Mouse (Mus musculus): ENCODE measurements around the gene Iscu. TPM values are rescaled to one million over a fixed set of nuclear protein-coding genes. Genes with fewer than 3 reads are reported as not detected.
"Not testable (repeated sequence)": the region's sequence is repeated elsewhere in the genome, so short reads cannot be mapped to it uniquely, and the experiment has no call there.

The Iscu gene
- polyA plus RNA-seq, 1 experiment from 2014 or later, result 107 TPM

DNA sequence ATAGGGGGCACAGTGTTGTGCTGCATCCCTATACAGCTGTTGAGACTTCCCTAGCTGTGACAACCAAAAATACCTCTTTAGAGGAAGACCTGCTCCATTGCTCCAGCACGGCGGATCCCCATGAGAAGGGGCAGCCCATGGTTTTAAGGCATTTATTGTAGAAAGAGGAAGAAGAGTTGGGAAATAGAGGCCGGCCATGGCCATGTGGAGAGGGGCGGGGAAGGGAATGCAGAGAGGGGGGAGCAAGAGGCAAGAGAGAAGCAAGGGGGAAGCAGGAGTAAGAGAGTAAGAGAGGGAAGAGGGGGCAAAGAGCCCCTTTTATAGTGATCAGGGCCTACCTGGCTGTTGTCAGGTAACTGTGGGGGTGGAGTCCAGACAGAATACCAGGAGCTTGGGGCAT lies 37.6 kb downstream of the Iscu start:
- Histone ChIP-seq H3K36me3 (ENCODE audit: insufficient read depth, low read length) (no peaks in the 10 kb centered on the region), H3K27ac (ENCODE audit: low read length) (no peak overlapping the region), H3K27me3 (ENCODE audit: insufficient read depth, low read length) (no peaks in the 10 kb centered on the region), H3K9me3 (ENCODE audit: low read length) (peaks cover 6% of the 10 kb centered on the region; the same call in 1 of the 2 replicates), H3K4me1 (ENCODE audit: insufficient read depth, low read length) (peaks cover 4% of the 10 kb centered on the region; the same call in 1 of the 2 replicates), H3K4me2 (replicated peaks; ENCODE audit: low read depth, low read length) (no peak overlapping the region), H3K9ac (replicated peaks; ENCODE audit: low read length) (no peak overlapping the region), H3K4me3 (ENCODE audit: low read length) (no peak overlapping the region)
- ATAC-seq (ENCODE audit: low FRiP score, low TSS enrichment), result no peak
- 91% methylated on average over 4 of the region's 4 CpGs for WGBS

DNA sequence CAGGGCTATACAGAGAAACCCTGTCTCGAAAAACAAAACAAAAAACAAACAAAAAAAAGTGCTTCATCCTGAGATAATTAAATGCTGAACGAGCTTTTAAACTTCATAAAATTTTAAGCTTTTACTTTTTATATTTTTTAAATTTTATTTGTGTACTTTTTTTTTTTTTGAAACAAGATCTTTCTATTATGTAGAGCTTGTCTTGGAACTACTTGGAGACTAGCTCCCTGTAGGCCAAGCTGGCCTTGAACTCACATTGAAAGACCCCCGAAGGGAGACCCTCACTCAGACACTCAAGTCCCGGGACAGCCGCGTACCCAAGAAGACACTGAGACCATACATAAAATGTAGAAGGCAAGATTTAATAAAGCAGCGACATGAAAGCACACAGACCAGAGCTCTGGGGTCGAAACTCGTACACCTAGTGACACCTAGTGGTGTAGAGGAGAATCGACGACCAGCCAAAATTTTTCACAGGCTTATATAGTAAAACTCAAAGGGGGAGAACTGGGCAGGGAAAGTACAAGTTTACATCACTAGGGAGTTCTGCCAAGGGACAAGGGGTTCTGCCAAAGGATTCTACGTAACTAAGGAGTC lies 39.4 kb downstream of the Iscu start:
- H3K4me1 ChIP-seq (ENCODE audit: insufficient read depth, low read length), result peaks cover 13% of the 10 kb centered on the region
- 16% methylated on average over 11 of the region's 12 CpGs for WGBS
- H3K4me3 ChIP-seq (ENCODE audit: low read length), result not testable (repeated sequence)

DNA sequence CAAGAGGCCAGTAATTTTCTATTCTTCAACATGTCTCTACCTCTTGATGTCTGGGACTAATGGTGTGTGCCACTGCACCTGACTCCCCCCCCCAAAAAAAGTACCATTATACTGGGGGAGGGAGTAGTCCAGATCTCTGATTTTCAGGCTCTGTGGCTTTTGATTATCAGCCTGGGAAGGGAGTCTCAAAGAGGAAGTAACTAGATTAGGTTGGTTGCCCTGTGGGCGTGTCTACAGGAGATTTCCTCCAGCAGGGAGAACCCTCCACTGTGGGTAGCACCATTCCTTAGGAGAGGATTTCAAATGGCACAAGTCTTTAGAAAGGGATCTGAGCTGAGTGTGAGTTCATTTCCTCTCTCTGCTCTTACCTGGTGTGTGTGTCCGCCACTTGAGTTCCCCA lies 40.1 kb downstream of the Iscu start:
- no peaks in the 10 kb centered on the region; the same call in 1 of the 2 replicates for H3K27me3 ChIP-seq (ENCODE audit: insufficient read depth, low read length)

More for the DNA sequence above, 39.4 kb downstream of the Iscu start:
- H3K9me3 ChIP-seq (ENCODE audit: low read length); H3K36me3 ChIP-seq (ENCODE audit: insufficient read depth, low read length); H3K27ac ChIP-seq (ENCODE audit: low read length); ATAC-seq (ENCODE audit: low FRiP score, low TSS enrichment); H3K9ac ChIP-seq (replicated peaks; ENCODE audit: low read length); H3K4me2 ChIP-seq (replicated peaks; ENCODE audit: low read depth, low read length); H3K27me3 ChIP-seq (ENCODE audit: insufficient read depth, low read length): not testable (repeated sequence)

DNA sequence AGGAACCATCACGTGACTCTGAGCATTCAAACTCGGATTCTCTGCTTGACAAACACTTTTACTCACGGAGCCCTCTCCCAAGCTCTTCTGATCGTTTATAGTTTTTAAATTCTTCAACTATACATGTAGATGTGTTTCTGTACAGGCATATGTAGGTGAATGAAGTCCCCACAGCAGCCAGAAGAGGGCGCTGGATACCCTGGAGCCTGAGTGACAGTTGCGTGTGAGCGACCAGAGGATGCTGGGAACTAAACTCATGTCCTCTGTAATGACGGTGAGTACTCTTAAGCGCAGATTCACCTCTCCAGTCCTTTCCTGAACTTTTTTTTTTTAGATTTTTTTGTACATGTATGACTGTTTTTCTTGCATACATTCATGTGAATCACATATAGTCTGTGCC lies 41.1 kb downstream of the Iscu start:
- H3K27me3 ChIP-seq (ENCODE audit: insufficient read depth, low read length), result no peaks in the 10 kb centered on the region; the same call in 1 of the 2 replicates
- H3K27ac ChIP-seq (ENCODE audit: low read length), result no peak overlapping the region
- H3K36me3 ChIP-seq (ENCODE audit: insufficient read depth, low read length), result no peaks in the 10 kb centered on the region
- no peak for ATAC-seq (ENCODE audit: low FRiP score, low TSS enrichment)
- peaks cover 6% of the 10 kb centered on the region; the same call in 1 of the 2 replicates for H3K9me3 ChIP-seq (ENCODE audit: low read length)
- 26% methylated on average over 9 of the region's 9 CpGs for WGBS
- H3K4me3 ChIP-seq (ENCODE audit: low read length), result no peak overlapping the region
- H3K4me2 ChIP-seq (replicated peaks; ENCODE audit: low read depth, low read length), result no peak overlapping the region
- H3K4me1 ChIP-seq (ENCODE audit: insufficient read depth, low read length), result peaks cover 13% of the 10 kb centered on the region
- no peak overlapping the region for H3K9ac ChIP-seq (replicated peaks; ENCODE audit: low read length)

More for the DNA sequence above, 40.1 kb downstream of the Iscu start:
- no peak overlapping the region for H3K27ac ChIP-seq (ENCODE audit: low read length)
- peaks cover 6% of the 10 kb centered on the region; the same call in 1 of the 2 replicates for H3K9me3 ChIP-seq (ENCODE audit: low read length)
- no peak overlapping the region for H3K4me3 ChIP-seq (ENCODE audit: low read length)
- peaks cover 13% of the 10 kb centered on the region for H3K4me1 ChIP-seq (ENCODE audit: insufficient read depth, low read length)
- no peak for ATAC-seq (ENCODE audit: low FRiP score, low TSS enrichment)
- no peak overlapping the region for H3K4me2 ChIP-seq (replicated peaks; ENCODE audit: low read depth, low read length)
- H3K36me3 ChIP-seq (ENCODE audit: insufficient read depth, low read length), result no peaks in the 10 kb centered on the region
- H3K9ac ChIP-seq (replicated peaks; ENCODE audit: low read length), result no peak overlapping the region
- WGBS, result 90% methylated on average over 2 of the region's 2 CpGs

DNA sequence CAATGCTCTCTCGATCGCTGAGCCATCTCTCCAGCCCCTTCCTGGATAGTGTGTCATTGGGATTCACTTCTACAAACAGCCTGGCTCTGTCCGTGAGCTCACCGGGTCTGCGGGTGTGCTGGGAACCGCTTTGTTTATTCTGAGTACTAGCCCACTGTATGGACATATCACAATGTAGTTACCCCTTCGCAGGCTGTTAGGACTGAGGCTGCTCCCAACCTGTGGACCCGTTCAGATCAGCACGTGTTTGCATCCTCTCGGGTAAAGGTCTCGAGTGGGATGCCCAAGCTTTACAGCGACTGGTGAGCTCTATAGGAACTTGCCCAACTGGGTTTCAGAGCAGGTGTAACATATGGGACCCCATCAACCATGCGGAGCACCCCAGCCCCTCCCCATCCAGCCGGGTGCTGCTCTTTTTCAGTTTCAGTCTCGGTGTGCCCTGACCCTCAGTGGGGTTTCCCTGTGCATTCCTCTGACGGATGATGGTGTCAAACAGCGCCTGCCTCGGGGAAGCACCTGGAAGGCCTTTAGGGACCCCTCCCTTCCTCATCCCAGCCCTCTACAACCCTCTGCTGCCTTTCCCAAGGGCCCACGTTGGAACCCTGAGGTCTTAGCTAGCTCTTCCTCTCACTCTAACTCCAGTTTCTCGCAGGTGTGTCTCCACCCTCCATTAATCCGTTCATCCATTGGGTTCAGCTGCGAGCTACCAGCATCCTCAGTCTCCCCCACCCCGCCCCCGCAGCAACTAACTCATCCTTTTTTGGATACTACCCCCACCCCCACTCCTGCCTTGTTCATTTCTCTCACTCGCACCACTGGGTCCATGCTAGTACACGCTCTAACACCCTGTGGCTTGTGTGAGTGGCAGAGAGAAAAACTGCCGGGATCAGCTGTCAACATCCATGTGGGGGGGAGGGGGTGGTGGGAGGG lies 41.8 kb downstream of the Iscu start:
- no peak overlapping the region for H3K9ac ChIP-seq (replicated peaks; ENCODE audit: low read length)
- H3K4me2 ChIP-seq (replicated peaks; ENCODE audit: low read depth, low read length), result no peak overlapping the region
- no peak overlapping the region for H3K27ac ChIP-seq (ENCODE audit: low read length)
- peaks cover 6% of the 10 kb centered on the region; the same call in 1 of the 2 replicates for H3K9me3 ChIP-seq (ENCODE audit: low read length)
- no peaks in the 10 kb centered on the region; the same call in 1 of the 2 replicates for H3K27me3 ChIP-seq (ENCODE audit: insufficient read depth, low read length)
- peaks cover 13% of the 10 kb centered on the region for H3K4me1 ChIP-seq (ENCODE audit: insufficient read depth, low read length)
- H3K4me3 ChIP-seq (ENCODE audit: low read length), result no peak overlapping the region
- ATAC-seq (ENCODE audit: low FRiP score, low TSS enrichment), result no peak
- H3K36me3 ChIP-seq (ENCODE audit: insufficient read depth, low read length), result no peaks in the 10 kb centered on the region
- 31% methylated on average over 27 of the region's 27 CpGs for WGBS

DNA sequence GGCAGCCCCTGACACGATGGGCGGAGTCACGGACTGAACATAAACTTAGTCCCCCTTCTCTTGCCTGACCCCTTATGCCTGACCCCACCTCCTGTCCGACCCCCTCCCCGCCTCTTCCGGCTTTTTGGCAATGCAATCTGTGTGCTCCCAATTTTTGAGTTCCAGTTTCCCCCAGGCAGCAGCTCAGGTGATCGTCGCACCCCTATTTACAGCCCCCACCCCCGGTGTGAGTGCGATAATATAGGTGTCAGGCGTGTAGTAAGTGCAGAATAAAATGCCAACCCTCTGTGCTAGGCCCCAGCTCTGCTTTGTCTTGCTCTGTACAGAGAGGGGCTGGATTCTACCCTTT lies 42.5 kb downstream of the Iscu start:
- ATAC-seq (ENCODE audit: low FRiP score, low TSS enrichment), result no peak
- Histone ChIP-seq H3K4me3 (ENCODE audit: low read length) (no peak overlapping the region), H3K4me2 (replicated peaks; ENCODE audit: low read depth, low read length) (no peak overlapping the region), H3K36me3 (ENCODE audit: insufficient read depth, low read length) (no peaks in the 10 kb centered on the region), H3K27ac (ENCODE audit: low read length) (no peak overlapping the region), H3K4me1 (ENCODE audit: insufficient read depth, low read length) (peaks cover 13% of the 10 kb centered on the region), H3K9ac (replicated peaks; ENCODE audit: low read length) (no peak overlapping the region), H3K27me3 (ENCODE audit: insufficient read depth, low read length) (no peaks in the 10 kb centered on the region; the same call in 1 of the 2 replicates), H3K9me3 (ENCODE audit: low read length) (peaks cover 6% of the 10 kb centered on the region; the same call in 1 of the 2 replicates)
- WGBS, result 53% methylated on average over 11 of the region's 11 CpGs

DNA sequence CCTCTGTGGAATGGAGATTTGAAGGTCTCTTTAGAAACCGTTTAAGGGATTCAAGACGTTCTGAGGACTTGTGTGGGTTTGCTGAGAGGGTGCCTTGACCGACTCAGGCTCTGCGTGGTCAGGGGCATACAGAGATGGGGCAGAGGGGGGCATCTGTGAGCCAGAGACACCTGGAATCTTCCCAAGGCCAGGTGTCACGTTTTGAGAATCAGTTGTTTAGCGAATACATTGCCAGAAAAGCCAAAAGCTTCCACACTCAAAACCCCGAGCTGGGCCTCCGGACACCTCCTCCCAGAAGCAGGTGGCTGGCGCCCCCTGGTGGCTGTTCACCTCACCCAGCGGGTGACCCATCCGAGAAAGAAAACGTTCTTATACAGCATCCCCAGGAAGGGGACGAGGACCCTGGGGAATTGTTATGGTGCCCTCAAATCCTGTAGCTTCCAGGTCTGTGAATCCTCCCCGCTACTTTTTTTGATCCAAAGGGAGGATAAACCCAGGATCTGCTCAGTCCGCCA lies 43.1 kb downstream of the Iscu start:
- Histone ChIP-seq H3K9ac (replicated peaks; ENCODE audit: low read length) (peak overlapping the region; percentile 16; the same call in 1 of the 2 replicates), H3K9me3 (ENCODE audit: low read length) (peaks cover 6% of the 10 kb centered on the region; the same call in 1 of the 2 replicates), H3K27ac (ENCODE audit: low read length) (no peak overlapping the region), H3K36me3 (ENCODE audit: insufficient read depth, low read length) (no peaks in the 10 kb centered on the region), H3K4me3 (ENCODE audit: low read length) (no peak overlapping the region), H3K27me3 (ENCODE audit: insufficient read depth, low read length) (no peaks in the 10 kb centered on the region; the same call in 1 of the 2 replicates), H3K4me2 (replicated peaks; ENCODE audit: low read depth, low read length) (no peak overlapping the region; the same call in 1 of the 2 replicates), H3K4me1 (ENCODE audit: insufficient read depth, low read length) (peaks cover 13% of the 10 kb centered on the region)
- ATAC-seq (ENCODE audit: low FRiP score, low TSS enrichment), result no peak
- WGBS, result 12% methylated on average over 15 of the region's 15 CpGs

DNA sequence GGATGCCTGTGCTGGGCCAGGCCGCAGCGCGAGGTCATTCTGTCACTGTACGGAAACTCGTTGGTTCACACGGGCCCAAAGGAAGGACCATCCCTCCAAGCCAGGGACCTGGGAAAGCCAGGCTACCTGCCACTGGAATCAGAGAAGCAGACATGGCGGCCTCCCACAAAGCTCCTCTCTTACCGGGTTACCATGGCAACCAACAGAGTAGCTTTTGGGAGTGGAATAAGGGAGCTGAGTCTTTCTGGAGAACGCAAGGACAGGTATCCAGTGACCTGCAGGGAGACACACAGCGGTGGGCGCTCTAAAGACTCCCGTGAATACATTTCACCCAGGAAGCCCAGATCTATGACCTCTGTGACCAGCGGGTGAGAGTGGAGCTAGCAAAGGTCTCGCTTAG lies 46.0 kb downstream of the Iscu start:
- Histone ChIP-seq H3K9me3 (ENCODE audit: low read length) (no peaks in the 10 kb centered on the region), H3K4me3 (ENCODE audit: low read length) (no peak overlapping the region), H3K27ac (ENCODE audit: low read length) (no peak overlapping the region), H3K9ac (replicated peaks; ENCODE audit: low read length) (no peak overlapping the region), H3K36me3 (ENCODE audit: insufficient read depth, low read length) (no peaks in the 10 kb centered on the region), H3K27me3 (ENCODE audit: insufficient read depth, low read length) (no peaks in the 10 kb centered on the region; the same call in 1 of the 2 replicates), H3K4me1 (ENCODE audit: insufficient read depth, low read length) (peaks cover 13% of the 10 kb centered on the region), H3K4me2 (replicated peaks; ENCODE audit: low read depth, low read length) (no peak overlapping the region)
- WGBS, result 61% methylated on average over 14 of the region's 14 CpGs
- ATAC-seq (ENCODE audit: low FRiP score, low TSS enrichment), result no peak

DNA sequence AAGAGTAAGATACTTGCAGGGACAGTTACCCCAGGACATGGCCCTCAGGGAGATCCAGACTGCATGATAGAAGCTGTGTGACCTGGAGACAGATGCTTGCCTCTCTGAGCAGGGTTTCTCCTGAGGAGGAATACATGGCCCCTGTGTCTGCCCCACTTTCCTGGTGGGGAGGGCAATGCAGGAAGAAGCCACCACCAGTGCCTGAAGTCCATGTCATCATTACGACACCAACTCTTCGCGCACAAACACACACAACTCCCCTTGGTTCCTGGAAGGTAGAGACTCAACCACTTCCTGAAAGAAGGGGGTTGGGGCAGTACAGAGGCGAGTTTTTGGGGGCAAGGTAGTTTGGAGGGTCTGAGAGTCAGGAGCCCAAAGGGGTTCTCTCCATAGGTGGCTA lies 51.7 kb downstream of the Iscu start:
- H3K36me3 ChIP-seq (ENCODE audit: insufficient read depth, low read length), result no peaks in the 10 kb centered on the region
- H3K4me2 ChIP-seq (replicated peaks; ENCODE audit: low read depth, low read length), result no peak overlapping the region
- H3K4me1 ChIP-seq (ENCODE audit: insufficient read depth, low read length), result 0 out of 2 replicates have a peak, but pooled peaks cover 5% of the 10 kb centered on the region
- H3K27me3 ChIP-seq (ENCODE audit: insufficient read depth, low read length), result no peaks in the 10 kb centered on the region
- H3K9ac ChIP-seq (replicated peaks; ENCODE audit: low read length), result no peak overlapping the region
- no peak for ATAC-seq (ENCODE audit: low FRiP score, low TSS enrichment)
- H3K27ac ChIP-seq (ENCODE audit: low read length), result no peak overlapping the region
- H3K9me3 ChIP-seq (ENCODE audit: low read length), result no peaks in the 10 kb centered on the region
- H3K4me3 ChIP-seq (ENCODE audit: low read length), result no peak overlapping the region
- 90% methylated on average over 4 of the region's 4 CpGs for WGBS

Data from kidney, embryonic 16.5 days (tissue).